Mouse (Mus musculus): ENCODE data around the gene Tmem150a. TPM values are rescaled to one million over a fixed set of nuclear protein-coding genes. Genes with fewer than 3 reads are reported as not detected.

Gene Tmem150a
- polyA plus RNA-seq, 1 experiment, result 0.44 TPM

DNA sequence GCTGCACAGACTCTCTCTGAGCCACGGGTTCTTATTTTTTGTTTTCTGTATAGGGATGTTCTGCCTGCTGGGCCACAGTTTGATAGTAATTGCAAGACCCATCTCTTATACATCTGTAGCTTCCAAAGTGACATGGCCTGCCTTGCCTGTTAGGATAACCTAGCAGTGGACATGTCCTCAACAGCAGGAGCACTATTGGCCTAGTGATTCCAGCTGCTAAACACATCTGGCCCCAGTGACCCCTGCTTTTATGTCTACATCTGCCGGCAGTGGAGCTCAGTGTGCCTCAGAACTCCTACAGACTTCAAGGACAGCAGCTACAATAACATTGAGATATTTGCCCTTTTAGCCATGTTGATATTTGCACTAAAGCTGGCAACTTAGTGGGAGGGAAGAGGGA lies 44.7 kb downstream of the Tmem150a start:
- Histone ChIP-seq H3K4me3 (replicated peaks) (no peak overlapping the region), H3K27me3 (ENCODE audit: control insufficient read depth) (no peaks in the 10 kb centered on the region), H3K36me3 (ENCODE audit: control insufficient read depth) (peaks cover 10% of the 10 kb centered on the region), H3K9me3 (ENCODE audit: control insufficient read depth, low read length) (no peaks in the 10 kb centered on the region), H3K4me1 (ENCODE audit: control insufficient read depth) (peaks cover 29% of the 10 kb centered on the region)
- TF ChIP-seq TAL1 (IDR thresholded peaks at IDR 0.05; ENCODE audit: low read length), result no peak
- no peak for TF ChIP-seq GATA1 (IDR thresholded peaks at IDR 0.05; ENCODE audit: low read length)

DNA sequence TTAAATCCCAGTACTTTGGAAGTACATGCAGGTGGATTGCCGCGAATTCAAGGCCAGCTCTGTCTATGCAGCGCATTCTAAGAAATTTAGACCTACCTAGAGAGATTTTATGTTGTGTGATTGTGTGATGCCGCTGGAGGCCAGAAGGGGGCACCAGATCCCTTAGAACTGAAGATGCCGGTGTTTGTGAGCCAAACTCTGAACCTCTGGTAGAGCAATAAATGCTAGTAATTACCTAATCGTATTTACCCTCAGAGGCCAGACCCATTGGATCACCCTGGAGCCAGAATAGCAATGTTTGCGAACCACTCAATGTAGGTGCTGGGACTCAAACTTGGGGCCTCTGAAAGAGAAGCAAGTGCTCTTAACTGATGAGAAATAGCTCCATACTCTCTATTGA lies 46.6 kb downstream of the Tmem150a start:
- Histone ChIP-seq H3K36me3 (ENCODE audit: control insufficient read depth) (no peaks in the 10 kb centered on the region), H3K9me3 (ENCODE audit: control insufficient read depth, low read length) (no peaks in the 10 kb centered on the region), H3K4me1 (ENCODE audit: control insufficient read depth) (peaks cover 21% of the 10 kb centered on the region), H3K27me3 (ENCODE audit: control insufficient read depth) (no peaks in the 10 kb centered on the region), H3K4me3 (replicated peaks) (no peak overlapping the region)
- TF ChIP-seq GATA1 (IDR thresholded peaks at IDR 0.05; ENCODE audit: low read length) (no peak), TAL1 (IDR thresholded peaks at IDR 0.05; ENCODE audit: low read length) (no peak)

DNA sequence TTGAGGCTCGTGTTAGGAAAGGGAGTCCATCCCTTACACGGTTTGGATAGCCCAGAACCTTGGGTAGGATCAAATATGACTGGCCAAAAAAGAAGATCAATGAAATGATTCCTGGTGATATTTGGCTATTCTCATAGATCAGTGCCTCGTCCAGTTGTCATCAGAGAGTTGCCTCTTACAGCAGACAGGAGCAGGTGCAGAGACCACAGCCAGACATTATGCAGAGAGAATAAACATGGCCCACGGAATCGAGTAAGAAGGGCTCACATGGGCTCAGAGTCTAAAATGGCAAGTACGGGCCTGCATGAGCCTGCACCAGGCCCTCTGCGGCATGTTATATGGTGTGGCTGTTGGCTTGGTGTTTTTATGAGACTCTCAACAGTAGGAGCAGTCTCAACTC lies 50.1 kb downstream of the Tmem150a start:
- Histone ChIP-seq H3K9me3 (ENCODE audit: control insufficient read depth, low read length) (no peaks in the 10 kb centered on the region), H3K36me3 (ENCODE audit: control insufficient read depth) (no peaks in the 10 kb centered on the region), H3K4me1 (ENCODE audit: control insufficient read depth) (peaks cover 21% of the 10 kb centered on the region), H3K4me3 (replicated peaks) (no peak overlapping the region), H3K27me3 (ENCODE audit: control insufficient read depth) (no peaks in the 10 kb centered on the region)
- TF ChIP-seq TAL1 (IDR thresholded peaks at IDR 0.05; ENCODE audit: low read length) (no peak), GATA1 (IDR thresholded peaks at IDR 0.05; ENCODE audit: low read length) (no peak)

GRCm38 (mm10) chr6:72407119-72407518 lies 51.9 kb downstream of the Tmem150a start:
- TF ChIP-seq GATA1 (IDR thresholded peaks at IDR 0.05; ENCODE audit: low read length), result no peak
- no peak for TF ChIP-seq TAL1 (IDR thresholded peaks at IDR 0.05; ENCODE audit: low read length)
- H3K27me3 ChIP-seq (ENCODE audit: control insufficient read depth), result peaks cover 4% of the 10 kb centered on the region
- H3K4me3 ChIP-seq (replicated peaks), result no peak overlapping the region
- H3K9me3 ChIP-seq (ENCODE audit: control insufficient read depth, low read length), result no peaks in the 10 kb centered on the region
- peaks cover 17% of the 10 kb centered on the region for H3K4me1 ChIP-seq (ENCODE audit: control insufficient read depth)
- H3K36me3 ChIP-seq (ENCODE audit: control insufficient read depth), result no peaks in the 10 kb centered on the region

Other genes with a start within 250 kb of the Tmem150a start
- gene Atoh8, start 119.9 kb upstream of the Tmem150a start, polyA plus RNA-seq (2012), result 0.05 TPM in 1 of 2 replicates, not detected in the other
- not detected in 2 replicates for gene Sftpb, start 50.8 kb upstream of the Tmem150a start, polyA plus RNA-seq (2012)
- 2.5 and 3.5 TPM in 2 replicates for gene Usp39, start 10.3 kb upstream of the Tmem150a start, polyA plus RNA-seq (2012)
- gene 0610030E20Rik, start 8.1 kb upstream of the Tmem150a start, polyA plus RNA-seq (2012), result 0.74 and 1.3 TPM in 2 replicates
- gene Rnf181, start 11.5 kb downstream of the Tmem150a start, polyA plus RNA-seq (2012), result 14.4 and 15.6 TPM in 2 replicates
- 6.0 and 6.1 TPM in 2 replicates for gene Vamp5, start 25.0 kb downstream of the Tmem150a start, polyA plus RNA-seq (2012)
- 22.8 and 33.5 TPM in 2 replicates for gene Vamp8, start 35.3 kb downstream of the Tmem150a start, polyA plus RNA-seq (2012)
- 0.08 and 0.09 TPM in 2 replicates for gene Ggcx, start 58.9 kb downstream of the Tmem150a start, polyA plus RNA-seq (2012)
- 1.7 and 2.0 TPM in 2 replicates for gene Mat2a, start 84.1 kb downstream of the Tmem150a start, polyA plus RNA-seq (2012)
- gene Sh2d6, start 166.3 kb downstream of the Tmem150a start, polyA plus RNA-seq (2012), result not detected in 2 replicates
- 0.48 and 0.77 TPM in 2 replicates for gene Capg, start 188.9 kb downstream of the Tmem150a start, polyA plus RNA-seq (2012)
- gene Elmod3, start 243.0 kb downstream of the Tmem150a start, polyA plus RNA-seq (2012), result 0.15 and 0.20 TPM in 2 replicates
- gene Retsat, start 243.0 kb downstream of the Tmem150a start, polyA plus RNA-seq (2012), result 0.06 and 0.25 TPM in 2 replicates